Mouse (Mus musculus) hindbrain, embryonic 15.5 days (tissue): ENCODE data around the gene 9130023H24Rik. TPM values are rescaled to one million over a fixed set of nuclear protein-coding genes. Genes with fewer than 3 reads are reported as not detected.
A peak's percentile ranks its signal among the peaks of the same experiment; 100 is the strongest.

Source experiments
- ATAC-seq: fragments of 200-750 bp; cut with Nextera tagmentation; 2 replicates; pipeline ENCODE4 v1.8.0; 2017; ENCODE audit warnings: low read depth, moderate number of reproducible peaks, moderate TSS enrichment; ENCODE audit not compliant: low FRiP score
- H3K27ac ChIP-seq: fragments of 300-500 bp; sonication (generic); replicated peaks from 2 replicates; pipeline ENCODE4 v1.5.1; 2015; ENCODE audit warnings: mild to moderate bottlenecking, inconsistent platforms
- H3K27me3 ChIP-seq: fragments of 300-500 bp; sonication (generic); 2 replicates; pipeline ENCODE4 v1.6.1; 2015; ENCODE audit warnings: control low read depth, inconsistent platforms
- H3K36me3 ChIP-seq: fragments of 300-500 bp; sonication (generic); 2 replicates; pipeline ENCODE4 v1.6.1; 2015; ENCODE audit warnings: control low read depth, inconsistent platforms
- H3K4me1 ChIP-seq: fragments of 300-500 bp; sonication (generic); replicated peaks from 2 replicates; pipeline ENCODE4 v1.6.1; 2015; ENCODE audit warnings: control low read depth, inconsistent platforms
- H3K4me2 ChIP-seq: fragments of 300-500 bp; sonication (generic); 2 replicates; pipeline ENCODE4 v1.6.1; 2015; ENCODE audit warnings: moderate library complexity, mild to moderate bottlenecking, inconsistent platforms
- H3K4me3 ChIP-seq: fragments of 300-500 bp; sonication (generic); 2 replicates; pipeline ENCODE4 v1.5.1; 2015; ENCODE audit warnings: mild to moderate bottlenecking, inconsistent platforms
- H3K9ac ChIP-seq: fragments of 300-500 bp; sonication (generic); 2 replicates; pipeline ENCODE4 v1.6.1; 2015; ENCODE audit warnings: inconsistent platforms
- H3K9me3 ChIP-seq: fragments of 300-500 bp; sonication (generic); 2 replicates; pipeline ENCODE4 v1.6.1; 2016; ENCODE audit warnings: control low read depth, inconsistent platforms
- WGBS: fragments of 180-500 bp; shearing (Covaris S2); methylation state at CpG from one replicate; pipeline ENCODE4 v1.1.7; 2015; 5-methylcytosine and 5-hydroxymethylcytosine counted together
- polyA plus RNA-seq: library from polyadenylated mRNA; unstranded; fragments of >200 nt; fragmentation: Nextera tagmentation; extraction: Ambion mirVana; gene quantifications from 2 replicates; pipeline ENCODE4 v1.2.1, GENCODE M21; 2015

Gene 9130023H24Rik
- polyA plus RNA-seq, 1 experiment from 2014 or later, result 7.4 TPM

DNA sequence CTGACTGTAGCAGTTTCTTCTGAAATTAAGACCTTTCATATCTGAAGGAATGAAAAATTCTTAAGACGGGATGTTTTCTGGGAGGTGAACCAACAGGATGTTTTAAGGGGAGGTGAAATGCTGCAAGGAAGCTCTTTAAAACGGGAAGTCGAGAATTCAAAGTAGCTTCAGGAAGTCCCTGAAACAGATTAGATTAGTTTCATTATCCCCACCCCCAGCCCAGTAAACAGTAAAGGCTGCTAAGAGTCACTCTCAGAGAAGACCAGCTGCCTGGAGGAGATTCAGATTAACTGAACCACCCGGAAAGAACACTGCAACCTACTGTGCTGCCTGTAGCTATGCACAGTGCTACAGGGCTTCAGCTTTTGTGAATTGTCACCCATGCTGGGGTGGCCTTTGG is 17.9 kb downstream of the 9130023H24Rik start:
- Histone ChIP-seq H3K27ac (no peak overlapping the region), H3K36me3 (no peaks in the 10 kb centered on the region), H3K4me1 (no peaks in the 10 kb centered on the region), H3K9ac (no peak overlapping the region), H3K4me2 (no peak overlapping the region), H3K9me3 (no peaks in the 10 kb centered on the region), H3K27me3 (no peaks in the 10 kb centered on the region), H3K4me3 (no peak overlapping the region)
- 92% methylated on average over 4 of the region's 4 CpGs for WGBS
- no peak for ATAC-seq

DNA sequence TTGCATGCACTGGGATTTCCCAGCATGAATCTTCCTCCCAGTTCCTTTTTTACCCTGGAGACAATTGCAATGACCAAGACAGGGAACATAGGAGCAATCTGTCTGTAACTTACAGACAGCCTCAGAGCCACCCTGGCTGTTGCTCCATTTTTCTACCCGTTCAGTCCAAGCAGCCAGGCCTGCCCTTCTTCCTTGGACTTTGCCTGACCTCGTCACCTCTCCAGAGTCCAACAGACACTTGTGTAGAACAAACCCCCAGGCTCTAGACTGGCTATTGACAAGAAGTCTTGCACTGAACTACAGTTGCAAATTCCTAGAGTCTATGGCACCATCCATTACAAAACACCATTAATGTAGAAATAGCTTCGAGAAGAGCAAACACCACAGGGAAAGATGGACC is 28.0 kb downstream of the 9130023H24Rik start:
- H3K9me3 ChIP-seq, result no peaks in the 10 kb centered on the region
- no peaks in the 10 kb centered on the region for H3K36me3 ChIP-seq
- no peak for ATAC-seq
- no peak overlapping the region for H3K4me3 ChIP-seq
- 60% methylated on average over 3 of the region's 3 CpGs for WGBS
- no peak overlapping the region for H3K9ac ChIP-seq
- H3K27me3 ChIP-seq, result no peaks in the 10 kb centered on the region
- no peak overlapping the region for H3K4me2 ChIP-seq
- no peaks in the 10 kb centered on the region for H3K4me1 ChIP-seq
- no peak overlapping the region for H3K27ac ChIP-seq

DNA sequence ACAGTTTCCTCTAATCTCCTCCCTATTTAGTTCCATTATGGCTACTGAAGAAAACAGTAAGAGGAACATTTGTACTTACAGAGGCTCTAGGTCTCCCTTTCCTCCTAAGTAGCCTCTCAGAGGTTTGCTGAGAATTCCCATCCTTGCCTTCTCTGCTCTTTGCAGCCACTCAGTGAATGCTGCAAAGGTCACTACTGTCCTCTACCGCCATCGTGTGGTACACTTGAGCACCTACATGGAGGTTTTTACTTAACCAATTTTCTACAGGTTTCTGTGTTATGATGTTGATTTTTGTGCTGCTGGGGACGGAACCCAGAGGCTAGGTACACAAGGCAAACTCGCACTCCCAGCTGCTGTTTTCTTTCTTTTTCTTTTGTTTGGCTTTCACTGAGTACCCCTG is 29.6 kb downstream of the 9130023H24Rik start:
- Histone ChIP-seq H3K27ac (no peak overlapping the region), H3K9ac (no peak overlapping the region), H3K9me3 (no peaks in the 10 kb centered on the region), H3K4me2 (no peak overlapping the region), H3K4me3 (no peak overlapping the region), H3K36me3 (no peaks in the 10 kb centered on the region), H3K27me3 (no peaks in the 10 kb centered on the region), H3K4me1 (no peaks in the 10 kb centered on the region)
- 10% methylated on average over 4 of the region's 4 CpGs for WGBS
- 0 out of 2 replicates have a peak, but pooled peaks have one; percentile 48 for ATAC-seq

DNA sequence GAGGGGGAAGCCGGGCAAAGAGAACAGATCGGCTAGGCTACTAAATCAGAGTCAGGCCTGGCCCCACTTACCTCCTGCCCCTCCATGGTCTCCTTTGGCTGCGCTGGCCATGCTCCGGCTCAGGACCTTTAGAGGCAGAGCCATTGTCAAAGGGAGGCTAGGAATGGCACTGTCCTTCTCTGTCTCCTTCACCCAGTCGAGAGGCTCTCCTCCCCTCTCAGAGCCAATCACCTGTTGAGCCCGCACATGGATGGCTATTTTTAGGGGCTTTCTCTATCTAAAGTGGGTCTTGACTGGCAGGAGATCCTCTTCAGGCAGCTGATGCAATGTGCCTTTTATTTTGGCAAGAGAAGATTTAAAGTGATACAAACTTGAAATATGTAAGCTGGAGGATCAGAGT is 31.7 kb downstream of the 9130023H24Rik start, which contains the start of gene Cox6a2:
Cox6a2 (minus strand) TSS at position 236 of the 400 bp plus-strand sequence.
- no peak within 1 kb of the TSS for H3K9ac ChIP-seq
- H3K27me3 ChIP-seq, result no peaks in the 10 kb centered on the region
- H3K4me1 ChIP-seq, result no peaks in the 10 kb centered on the region
- ATAC-seq, result no peak
- H3K9me3 ChIP-seq, result no peaks in the 10 kb centered on the region
- 91% methylated on average over 6 of the region's 6 CpGs for whole genome bisulfite sequencing
- no peaks in the 10 kb centered on the region for H3K36me3 ChIP-seq
- no peak within 1 kb of the TSS for H3K4me2 ChIP-seq
- H3K27ac ChIP-seq, result no peak within 1 kb of the TSS
- H3K4me3 ChIP-seq, result no peak within 1 kb of the TSS

DNA sequence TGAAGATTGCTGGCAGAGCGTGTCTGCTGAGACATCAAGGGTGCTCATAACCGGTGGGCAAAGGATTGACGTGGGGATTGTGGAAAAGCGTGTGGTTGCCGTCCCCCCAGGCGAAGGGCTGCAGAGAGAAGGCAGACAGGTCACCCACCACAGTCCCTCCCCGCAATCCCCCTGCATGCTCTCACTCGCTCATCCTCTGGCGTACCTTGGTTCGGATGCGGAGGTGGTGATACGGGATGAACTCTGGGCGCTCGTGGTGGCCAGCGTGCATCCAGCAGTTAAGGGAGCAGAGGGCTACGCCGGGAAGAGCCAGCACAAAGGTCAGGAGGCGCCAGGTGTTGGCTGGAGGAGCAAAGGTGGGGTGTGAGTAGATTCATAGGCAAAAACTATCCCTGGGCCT is 32.1 kb downstream of the 9130023H24Rik start:
- H3K9ac ChIP-seq, result no peak overlapping the region
- no peak overlapping the region for H3K4me3 ChIP-seq
- no peak for ATAC-seq
- H3K27me3 ChIP-seq, result no peaks in the 10 kb centered on the region
- H3K4me1 ChIP-seq, result no peaks in the 10 kb centered on the region
- H3K36me3 ChIP-seq, result no peaks in the 10 kb centered on the region
- no peak overlapping the region for H3K4me2 ChIP-seq
- 86% methylated on average over 18 of the region's 18 CpGs for WGBS
- H3K9me3 ChIP-seq, result no peaks in the 10 kb centered on the region
- H3K27ac ChIP-seq, result no peak overlapping the region

DNA sequence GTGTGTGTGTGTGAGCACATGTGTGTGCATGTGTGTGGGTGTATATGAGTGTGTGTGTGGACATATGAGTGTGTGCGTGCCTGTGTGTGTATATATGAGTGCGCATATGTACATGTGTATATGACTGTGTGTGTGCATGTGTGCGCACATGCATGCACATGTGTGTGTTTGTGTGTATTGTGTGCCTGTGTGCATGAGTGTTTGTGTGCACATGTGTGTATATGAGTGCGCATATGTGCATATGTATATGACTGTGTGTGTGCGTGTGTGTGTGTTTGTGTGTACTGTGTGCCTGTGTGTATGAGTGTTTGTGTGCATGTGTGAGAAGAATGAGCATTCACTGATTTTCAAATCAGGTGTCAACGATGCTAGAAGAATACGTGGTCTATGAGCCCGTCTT is 33.7 kb downstream of the 9130023H24Rik start:
- ATAC-seq, result no peak

DNA sequence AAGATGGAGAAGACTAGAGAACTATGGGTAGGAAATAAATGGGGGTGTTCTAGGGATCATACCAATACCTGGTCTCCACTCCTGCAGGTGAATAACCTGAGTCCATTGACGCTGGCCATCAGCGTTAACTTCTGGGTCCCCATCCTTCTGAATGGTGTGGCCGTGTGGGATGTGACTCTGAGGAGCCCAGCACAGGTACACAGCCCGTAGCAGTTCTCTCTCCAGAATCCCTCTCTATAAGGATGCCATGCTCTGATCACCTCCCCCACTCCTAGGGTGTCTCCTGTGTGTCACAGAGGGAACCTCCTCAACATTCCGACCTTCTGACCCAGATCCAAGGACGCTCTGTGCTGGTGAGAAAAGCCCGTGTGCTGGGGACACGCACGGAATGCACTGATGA is 34.8 kb downstream of the 9130023H24Rik start:
- no peaks in the 10 kb centered on the region for H3K27me3 ChIP-seq
- H3K36me3 ChIP-seq, result no peaks in the 10 kb centered on the region
- no peak overlapping the region for H3K4me3 ChIP-seq
- no peak for ATAC-seq
- H3K9ac ChIP-seq, result no peak overlapping the region
- H3K9me3 ChIP-seq, result no peaks in the 10 kb centered on the region
- 80% methylated on average over 9 of the region's 9 CpGs for WGBS
- H3K27ac ChIP-seq, result no peak overlapping the region
- no peak overlapping the region for H3K4me2 ChIP-seq
- H3K4me1 ChIP-seq, result no peaks in the 10 kb centered on the region

More for the DNA sequence above, 33.7 kb downstream of the 9130023H24Rik start:
- H3K9ac ChIP-seq, result no peak overlapping the region
- H3K27ac ChIP-seq, result no peak overlapping the region
- H3K27me3 ChIP-seq, result no peaks in the 10 kb centered on the region
- H3K9me3 ChIP-seq, result no peaks in the 10 kb centered on the region
- H3K36me3 ChIP-seq, result no peaks in the 10 kb centered on the region
- no peak overlapping the region for H3K4me3 ChIP-seq
- whole genome bisulfite sequencing, result 86% methylated on average over 8 of the region's 8 CpGs
- H3K4me2 ChIP-seq, result no peak overlapping the region
- no peaks in the 10 kb centered on the region for H3K4me1 ChIP-seq

DNA sequence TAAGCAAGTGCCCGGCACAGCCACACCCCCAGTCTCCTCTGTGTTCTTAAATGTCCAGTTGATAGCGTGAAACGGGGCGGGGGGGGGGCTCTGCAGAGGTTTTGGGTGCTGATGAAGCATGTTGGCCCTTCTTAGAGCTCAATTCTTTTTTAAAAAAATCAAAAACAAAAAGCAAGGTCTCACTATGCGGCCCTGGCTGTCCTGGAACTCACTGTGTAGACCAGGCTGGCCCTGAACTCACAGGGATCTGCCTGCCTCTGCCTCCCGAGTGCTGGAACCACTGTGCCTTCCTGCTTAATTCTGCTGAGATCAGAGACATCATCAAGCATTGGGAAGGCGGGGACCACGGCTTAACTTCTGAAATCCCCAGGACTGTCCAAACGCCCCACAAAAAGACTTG is 36.2 kb downstream of the 9130023H24Rik start:
- Histone ChIP-seq H3K9me3 (no peaks in the 10 kb centered on the region), H3K27me3 (no peaks in the 10 kb centered on the region), H3K9ac (no peak overlapping the region), H3K4me2 (no peak overlapping the region), H3K36me3 (no peaks in the 10 kb centered on the region), H3K27ac (no peak overlapping the region), H3K4me1 (no peaks in the 10 kb centered on the region), H3K4me3 (no peak overlapping the region)
- WGBS, result 87% methylated on average over 9 of the region's 9 CpGs
- no peak for ATAC-seq

Other genes with a start within 250 kb of the 9130023H24Rik start
- gene Pycard, start 244.2 kb downstream of the 9130023H24Rik start, polyA plus RNA-seq, result 6.7 and 10.3 TPM in 2 replicates
- not detected in 2 replicates for gene Trim72, start 234.1 kb downstream of the 9130023H24Rik start, polyA plus RNA-seq
- gene Itgam, start 175.4 kb downstream of the 9130023H24Rik start, polyA plus RNA-seq, result 1.1 and 1.2 TPM in 2 replicates
- gene Gm49368, start 175.3 kb downstream of the 9130023H24Rik start, polyA plus RNA-seq, result not detected in 2 replicates
- 0.18 TPM in 1 of 2 replicates, not detected in the other for gene Itgax, start 108.5 kb downstream of the 9130023H24Rik start, polyA plus RNA-seq
- gene Itgad, start 83.7 kb downstream of the 9130023H24Rik start, polyA plus RNA-seq, result not detected in 2 replicates
- 0.31 and 0.50 TPM in 2 replicates for gene Cox6a2, start 31.6 kb downstream of the 9130023H24Rik start, polyA plus RNA-seq
- 14.2 and 14.7 TPM in 2 replicates for gene Armc5, start 689 bp downstream of the 9130023H24Rik start, polyA plus RNA-seq
- 27.8 and 28.2 TPM in 2 replicates for gene Tgfb1i1, start 8.8 kb upstream of the 9130023H24Rik start, polyA plus RNA-seq
- 0.29 TPM in 1 of 2 replicates, not detected in the other for gene Slc5a2, start 27.6 kb upstream of the 9130023H24Rik start, polyA plus RNA-seq
- 23.4 and 27.6 TPM in 2 replicates for gene BC017158, start 60.1 kb upstream of the 9130023H24Rik start, polyA plus RNA-seq
- 58.9 and 59.3 TPM in 2 replicates for gene Rgs10, start 180.7 kb upstream of the 9130023H24Rik start, polyA plus RNA-seq
- 23.2 and 25.3 TPM in 2 replicates for gene Tial1, start 223.7 kb upstream of the 9130023H24Rik start, polyA plus RNA-seq